Mouse (Mus musculus): ENCODE measurements at regions not wholly inside any gene's neighbourhood (a gene's known extent, or its start where the extent isn't known, plus 50 kb on each side); places are given as distances from the start of the nearest gene placed in this dataset.

DNA sequence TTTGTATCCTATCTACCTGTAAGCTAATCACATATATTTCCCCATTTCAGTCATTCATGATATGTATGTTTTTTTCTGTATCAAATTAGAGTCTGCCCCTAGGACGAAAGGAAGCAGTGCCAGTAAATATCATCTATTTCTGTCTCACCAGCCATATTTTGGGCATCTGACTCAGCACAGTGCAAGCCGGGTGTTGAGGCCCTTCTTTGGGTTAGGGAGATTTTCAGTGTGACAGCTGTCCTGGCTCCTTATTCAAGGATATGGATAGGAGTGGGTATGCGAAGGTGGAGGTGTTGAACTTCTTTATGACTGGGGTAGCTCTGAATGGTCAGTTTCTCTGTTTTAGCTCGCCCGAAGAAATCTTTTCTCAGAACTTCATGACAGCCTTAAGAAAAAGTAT, 345.3 kb upstream of the Npsr1 start:
- no peak overlapping the region for H3K27ac ChIP-seq (ENCODE audit: low read depth, low read length)
- WGBS = 85% methylated on average over 5 of the region's 5 CpGs
- no peaks in the 10 kb centered on the region for H3K4me1 ChIP-seq (ENCODE audit: insufficient read depth)
- H3K36me3 ChIP-seq (ENCODE audit: insufficient read depth) = no peaks in the 10 kb centered on the region
- no peak overlapping the region for H3K9ac ChIP-seq
- H3K9me3 ChIP-seq (ENCODE audit: low read length) = no peaks in the 10 kb centered on the region
- DNase-seq (no peak), ATAC-seq (no peak)
- no peak overlapping the region for H3K4me3 ChIP-seq (ENCODE audit: low read depth, low read length)
- no peak for TF ChIP-seq CTCF (IDR thresholded peaks at IDR 0.05; ENCODE audit: low read depth)
- H3K27me3 ChIP-seq (ENCODE audit: insufficient read depth, low read length) = no peaks in the 10 kb centered on the region
- no peak overlapping the region for H3K4me2 ChIP-seq (ENCODE audit: low read depth)

DNA sequence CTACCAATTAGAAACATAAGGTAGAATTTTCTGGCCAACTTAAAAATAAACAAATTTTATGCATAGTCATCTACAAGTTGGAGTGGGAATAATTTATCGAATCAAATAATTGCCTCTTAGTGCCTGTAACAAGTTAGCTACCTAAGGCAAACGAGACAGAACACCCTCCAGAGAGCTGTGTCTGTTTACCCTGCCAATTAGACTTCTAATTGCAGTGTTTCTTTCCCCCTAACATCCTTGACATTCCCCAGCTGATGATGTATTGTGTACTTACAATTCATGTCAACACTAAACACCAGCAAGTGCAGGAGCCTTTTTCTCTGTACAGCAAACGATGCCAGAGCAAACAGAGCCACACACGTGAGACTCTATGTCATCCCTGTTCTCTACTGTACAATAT, 311.1 kb upstream of the Npsr1 start:
- no peaks in the 10 kb centered on the region for H3K9me3 ChIP-seq (ENCODE audit: low read length)
- no peak overlapping the region for H3K27ac ChIP-seq (ENCODE audit: low read depth, low read length)
- H3K9ac ChIP-seq = no peak overlapping the region
- H3K36me3 ChIP-seq (ENCODE audit: insufficient read depth) = no peaks in the 10 kb centered on the region
- no peak for TF ChIP-seq CTCF (IDR thresholded peaks at IDR 0.05; ENCODE audit: low read depth)
- 0 out of 2 replicates have a peak, but pooled peaks cover 7% of the 10 kb centered on the region for H3K4me1 ChIP-seq (ENCODE audit: insufficient read depth)
- no peak for DNase-seq
- H3K4me3 ChIP-seq (ENCODE audit: low read depth, low read length) = no peak overlapping the region
- ATAC-seq = peak; percentile 23
- no peaks in the 10 kb centered on the region for H3K27me3 ChIP-seq (ENCODE audit: insufficient read depth, low read length)
- WGBS = 18% methylated on average over 4 of the region's 4 CpGs
- no peak overlapping the region for H3K4me2 ChIP-seq (ENCODE audit: low read depth)

Measured in forebrain, postnatal 0 days (tissue).